Mouse (Mus musculus): ENCODE measurements around the gene Rae1.

Rae1 gene

DNA sequence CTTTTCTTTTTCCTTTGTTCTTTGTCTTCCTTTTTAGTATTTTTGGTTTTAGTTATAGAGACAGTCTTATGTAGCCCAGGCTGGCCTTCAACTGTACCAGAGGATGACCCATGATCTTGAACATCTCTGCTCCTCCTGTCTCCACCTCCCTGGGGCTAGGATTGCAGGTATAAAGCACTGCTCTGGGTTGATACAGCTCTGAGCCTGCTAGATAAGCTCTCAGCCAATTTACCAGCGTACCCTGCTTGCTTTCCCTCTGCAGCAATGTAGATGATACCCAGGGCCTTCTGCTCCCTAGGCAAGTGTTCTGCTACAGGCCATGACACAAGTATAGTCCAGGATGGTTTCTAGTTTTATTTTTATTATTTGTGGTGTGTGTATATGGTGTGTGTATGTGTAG lies 42.0 kb downstream of the Rae1 start:
- Histone ChIP-seq H3K36me3 (ENCODE audit: insufficient read depth, low read length) (no peaks in the 10 kb centered on the region), H3K27me3 (ENCODE audit: insufficient read depth, low read length) (no peaks in the 10 kb centered on the region), H3K9me3 (ENCODE audit: low read length) (no peaks in the 10 kb centered on the region), H3K4me1 (replicated peaks; ENCODE audit: low read depth, low read length) (peaks cover 18% of the 10 kb centered on the region), H3K4me3 (replicated peaks; ENCODE audit: low read length) (no peak overlapping the region)
- TF ChIP-seq POU5F1 (IDR thresholded peaks at IDR 0.05; ENCODE audit: borderline replicate concordance, low read length) (no peak), CTCF (conservative IDR thresholded peaks at IDR 0.05; ENCODE audit: low read length) (no peak), NANOG (IDR thresholded peaks at IDR 0.05; ENCODE audit: borderline replicate concordance, low read length) (no peak)

DNA sequence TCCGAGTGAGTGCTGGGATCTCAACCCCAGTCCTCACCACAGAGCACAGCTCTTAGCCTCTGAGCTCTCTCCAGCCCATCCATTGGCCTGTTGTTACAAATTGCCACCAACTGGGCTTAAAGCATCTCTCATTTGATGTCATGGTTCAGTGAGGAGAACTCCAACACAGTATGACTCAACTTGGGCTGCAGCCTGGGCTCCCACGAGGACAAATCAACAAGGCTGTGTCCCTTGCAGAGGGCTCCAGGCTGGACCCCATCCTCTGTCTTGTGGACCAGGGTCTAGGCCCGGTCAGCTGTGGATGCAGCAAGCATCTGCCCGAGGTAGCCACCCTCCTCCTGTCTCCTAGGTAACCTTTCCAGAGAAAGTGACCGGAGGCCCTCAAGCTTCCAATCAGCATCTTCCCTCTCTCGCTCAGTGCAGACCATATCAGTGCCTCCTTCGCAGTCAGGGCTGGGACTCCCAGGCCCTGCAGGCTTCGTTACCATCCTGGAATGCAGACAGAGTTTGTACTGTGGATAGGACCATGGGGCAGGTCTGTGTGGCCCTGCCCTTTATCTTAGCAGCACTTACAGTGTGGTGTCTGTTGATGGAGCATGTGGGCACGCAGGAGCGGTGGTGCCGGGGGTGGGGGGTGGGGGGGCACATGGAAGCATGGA lies 42.7 kb downstream of the Rae1 start:
- no peak overlapping the region for H3K4me3 ChIP-seq (replicated peaks; ENCODE audit: low read length)
- no peaks in the 10 kb centered on the region for H3K9me3 ChIP-seq (ENCODE audit: low read length)
- H3K36me3 ChIP-seq (ENCODE audit: insufficient read depth, low read length), result no peaks in the 10 kb centered on the region
- H3K27me3 ChIP-seq (ENCODE audit: insufficient read depth, low read length), result no peaks in the 10 kb centered on the region
- TF ChIP-seq CTCF (conservative IDR thresholded peaks at IDR 0.05; ENCODE audit: low read length) (no peak), NANOG (IDR thresholded peaks at IDR 0.05; ENCODE audit: borderline replicate concordance, low read length) (no peak), POU5F1 (IDR thresholded peaks at IDR 0.05; ENCODE audit: borderline replicate concordance, low read length) (no peak)
- peaks cover 23% of the 10 kb centered on the region for H3K4me1 ChIP-seq (replicated peaks; ENCODE audit: low read depth, low read length)

DNA sequence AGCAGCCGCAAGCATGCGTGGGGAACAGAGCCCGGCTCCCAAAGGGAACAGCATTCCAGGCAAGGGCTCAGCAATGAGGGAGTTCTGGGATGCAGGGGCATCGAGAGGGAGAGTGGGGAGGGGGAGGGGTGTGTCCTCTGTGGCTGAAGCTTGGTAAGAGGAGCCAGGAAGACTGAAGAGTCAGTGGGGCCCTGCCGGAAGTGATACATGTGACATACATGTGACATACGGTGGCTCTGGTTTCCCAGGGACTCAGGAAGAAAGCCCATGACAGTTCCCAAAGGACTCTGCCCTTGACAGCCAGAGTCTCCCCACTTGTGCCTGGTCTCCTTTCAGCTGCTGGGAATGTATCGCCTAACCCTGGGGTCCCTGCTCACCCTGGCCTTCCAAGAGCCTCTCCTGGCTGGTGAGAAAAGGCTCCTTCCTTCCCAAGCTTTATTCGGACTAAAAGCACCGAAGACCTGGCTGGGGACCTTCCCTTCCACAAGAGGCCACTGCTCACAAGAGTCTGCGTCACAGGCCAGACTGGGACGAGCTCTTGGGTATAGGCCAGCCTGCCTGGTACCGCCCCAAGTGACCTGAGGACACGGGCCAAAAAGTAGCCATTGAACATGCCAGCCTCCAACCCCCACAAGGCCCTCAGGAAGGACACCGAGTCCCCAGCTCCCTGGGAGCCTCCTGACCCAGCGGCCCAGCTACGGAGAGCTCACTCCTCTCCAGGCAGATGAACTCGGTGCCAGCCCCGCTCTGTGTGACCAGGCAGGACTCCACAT lies 44.5 kb downstream of the Rae1 start:
- Histone ChIP-seq H3K27me3 (ENCODE audit: insufficient read depth, low read length) (no peaks in the 10 kb centered on the region), H3K9me3 (ENCODE audit: low read length) (no peaks in the 10 kb centered on the region)
- TF ChIP-seq NANOG (IDR thresholded peaks at IDR 0.05; ENCODE audit: borderline replicate concordance, low read length), result no peak
- no peak for TF ChIP-seq CTCF (conservative IDR thresholded peaks at IDR 0.05; ENCODE audit: low read length)
- no peak for TF ChIP-seq POU5F1 (IDR thresholded peaks at IDR 0.05; ENCODE audit: borderline replicate concordance, low read length)

DNA sequence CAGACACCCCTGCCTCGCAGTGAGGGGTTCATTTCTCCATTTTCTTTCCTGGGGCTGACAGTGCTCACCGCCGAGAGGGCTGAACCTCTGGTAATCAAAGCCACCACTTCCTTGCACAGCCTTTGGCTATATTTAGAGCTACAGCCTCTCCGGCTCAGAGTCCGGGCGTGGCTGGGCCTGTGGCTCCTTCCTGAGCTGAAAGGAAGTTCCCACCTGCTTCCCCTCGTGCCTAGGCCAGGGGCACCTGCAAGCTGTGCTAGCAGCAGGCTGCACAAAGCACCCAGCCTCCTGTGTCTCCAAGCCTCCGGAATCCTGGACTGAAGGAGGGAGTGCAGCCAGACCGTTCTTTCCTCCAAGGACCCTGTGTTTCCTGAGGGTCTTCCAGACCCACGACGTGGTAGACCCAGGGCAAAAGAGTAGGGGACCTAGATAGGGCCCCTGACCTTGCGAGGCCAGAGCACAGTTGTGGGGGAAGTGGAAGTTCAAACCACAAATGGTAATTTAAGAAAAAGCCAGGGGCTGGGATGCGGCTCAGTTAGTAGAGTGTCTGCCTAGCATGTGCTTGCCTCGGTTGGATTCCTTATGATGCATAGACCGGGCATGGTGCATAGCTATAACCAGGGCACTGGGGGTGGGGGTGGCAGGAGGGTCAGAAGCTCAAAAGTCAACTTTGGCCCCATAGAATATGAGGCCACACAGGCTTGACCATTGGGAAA lies 46.8 kb downstream of the Rae1 start:
- H3K27me3 ChIP-seq (ENCODE audit: insufficient read depth, low read length), result no peaks in the 10 kb centered on the region
- no peaks in the 10 kb centered on the region for H3K9me3 ChIP-seq (ENCODE audit: low read length)
- H3K4me1 ChIP-seq (replicated peaks; ENCODE audit: low read depth, low read length), result peaks cover 58% of the 10 kb centered on the region
- no peak for TF ChIP-seq CTCF (conservative IDR thresholded peaks at IDR 0.05; ENCODE audit: low read length)
- TF ChIP-seq POU5F1 (IDR thresholded peaks at IDR 0.05; ENCODE audit: borderline replicate concordance, low read length), result no peak
- no peak for TF ChIP-seq NANOG (IDR thresholded peaks at IDR 0.05; ENCODE audit: borderline replicate concordance, low read length)
- no peaks in the 10 kb centered on the region for H3K36me3 ChIP-seq (ENCODE audit: insufficient read depth, low read length)
- H3K4me3 ChIP-seq (replicated peaks; ENCODE audit: low read length), result peak overlapping the region; percentile 45

More for the DNA sequence above, 44.5 kb downstream of the Rae1 start:
- Histone ChIP-seq H3K4me1 (replicated peaks; ENCODE audit: low read depth, low read length) (peaks cover 39% of the 10 kb centered on the region), H3K4me3 (replicated peaks; ENCODE audit: low read length) (no peak overlapping the region), H3K36me3 (ENCODE audit: insufficient read depth, low read length) (no peaks in the 10 kb centered on the region)

DNA sequence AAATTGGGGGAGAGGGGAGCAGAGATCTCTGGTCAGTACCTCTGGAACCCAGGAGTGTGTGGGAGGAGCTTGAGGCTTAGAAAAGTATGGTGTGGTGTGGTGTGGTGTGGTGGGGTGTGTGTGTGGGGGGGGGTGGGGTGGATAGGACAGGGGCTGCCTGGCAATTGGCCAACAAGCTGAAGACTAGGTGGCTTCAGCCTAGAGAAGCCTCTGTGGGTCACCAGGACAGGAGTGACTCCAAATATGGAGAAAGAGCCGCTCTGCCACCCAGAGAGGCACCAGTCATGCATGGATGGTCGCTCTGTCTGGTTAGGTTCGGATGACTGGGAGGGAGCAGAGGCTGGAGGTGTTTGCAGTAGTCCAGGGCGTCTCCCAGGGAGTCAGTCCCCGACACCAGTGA lies 47.6 kb downstream of the Rae1 start:
- H3K27me3 ChIP-seq (ENCODE audit: insufficient read depth, low read length), result no peaks in the 10 kb centered on the region
- H3K9me3 ChIP-seq (ENCODE audit: low read length), result no peaks in the 10 kb centered on the region
- TF ChIP-seq NANOG (IDR thresholded peaks at IDR 0.05; ENCODE audit: borderline replicate concordance, low read length) (no peak), POU5F1 (IDR thresholded peaks at IDR 0.05; ENCODE audit: borderline replicate concordance, low read length) (no peak), CTCF (conservative IDR thresholded peaks at IDR 0.05; ENCODE audit: low read length) (no peak)
- H3K4me3 ChIP-seq (replicated peaks; ENCODE audit: low read length), result no peak overlapping the region
- no peaks in the 10 kb centered on the region for H3K36me3 ChIP-seq (ENCODE audit: insufficient read depth, low read length)
- H3K4me1 ChIP-seq (replicated peaks; ENCODE audit: low read depth, low read length), result peaks cover 58% of the 10 kb centered on the region

DNA sequence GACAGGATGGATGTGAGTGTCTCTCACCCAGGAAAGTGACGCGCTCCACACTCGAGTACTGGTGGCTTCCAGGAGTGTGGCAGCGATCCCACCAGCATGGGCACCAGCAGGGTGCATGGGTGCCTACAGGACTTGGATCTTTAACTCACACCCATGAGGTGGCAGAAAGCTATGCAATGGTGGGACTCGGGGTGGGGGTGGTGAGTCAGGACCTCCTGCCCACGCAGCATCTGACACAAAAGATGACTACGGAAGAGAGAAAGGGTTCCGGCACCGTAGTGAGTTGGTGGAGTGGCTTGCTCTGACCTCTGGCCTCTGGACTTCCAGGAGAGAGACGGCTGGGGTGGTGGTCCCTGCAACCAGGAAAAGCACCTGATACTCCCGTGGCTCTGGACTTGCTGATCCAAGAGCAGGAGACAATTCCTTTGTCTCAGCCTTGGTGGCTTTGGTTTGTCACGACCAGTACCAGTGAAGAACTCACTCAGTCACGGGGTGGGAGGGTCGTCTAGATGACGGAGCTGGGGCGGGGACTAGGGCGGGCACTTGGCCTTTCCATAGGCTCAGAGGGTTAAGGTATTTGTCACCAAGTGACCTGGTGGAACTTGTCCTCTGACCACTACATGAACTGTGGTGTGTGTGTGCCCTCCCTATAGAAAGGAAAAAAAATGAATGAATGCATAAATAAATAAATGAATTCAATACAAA lies 48.3 kb downstream of the Rae1 start:
- no peaks in the 10 kb centered on the region for H3K36me3 ChIP-seq (ENCODE audit: insufficient read depth, low read length)
- peaks cover 58% of the 10 kb centered on the region for H3K4me1 ChIP-seq (replicated peaks; ENCODE audit: low read depth, low read length)
- TF ChIP-seq POU5F1 (IDR thresholded peaks at IDR 0.05; ENCODE audit: borderline replicate concordance, low read length), result no peak
- TF ChIP-seq CTCF (conservative IDR thresholded peaks at IDR 0.05; ENCODE audit: low read length), result no peak
- TF ChIP-seq NANOG (IDR thresholded peaks at IDR 0.05; ENCODE audit: borderline replicate concordance, low read length), result no peak
- no peaks in the 10 kb centered on the region for H3K9me3 ChIP-seq (ENCODE audit: low read length)
- H3K27me3 ChIP-seq (ENCODE audit: insufficient read depth, low read length), result no peaks in the 10 kb centered on the region
- H3K4me3 ChIP-seq (replicated peaks; ENCODE audit: low read length), result no peak overlapping the region

DNA sequence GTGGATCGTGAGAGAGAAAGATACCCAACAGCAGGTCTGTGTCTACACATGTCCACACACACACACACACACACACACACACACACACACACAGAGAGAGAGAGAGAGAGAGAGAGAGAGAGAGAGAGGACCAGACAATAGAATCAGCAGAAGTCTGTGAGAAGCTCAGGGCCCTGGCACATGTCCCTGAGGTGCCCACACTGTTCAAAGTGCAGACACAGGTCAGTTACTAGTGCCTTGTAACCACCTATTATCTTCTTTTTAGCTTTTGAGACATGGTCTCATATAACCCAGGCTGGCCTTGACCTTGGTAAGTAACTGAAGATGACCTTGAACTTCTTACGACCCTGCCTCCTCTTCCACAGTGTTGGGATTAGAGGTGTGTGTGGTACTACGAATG lies 49.3 kb downstream of the Rae1 start:
- no peaks in the 10 kb centered on the region for H3K9me3 ChIP-seq (ENCODE audit: low read length)
- peaks cover 56% of the 10 kb centered on the region for H3K4me1 ChIP-seq (replicated peaks; ENCODE audit: low read depth, low read length)
- no peaks in the 10 kb centered on the region for H3K36me3 ChIP-seq (ENCODE audit: insufficient read depth, low read length)
- TF ChIP-seq POU5F1 (IDR thresholded peaks at IDR 0.05; ENCODE audit: borderline replicate concordance, low read length) (no peak), CTCF (conservative IDR thresholded peaks at IDR 0.05; ENCODE audit: low read length) (no peak)
- no peaks in the 10 kb centered on the region for H3K27me3 ChIP-seq (ENCODE audit: insufficient read depth, low read length)
- no peak overlapping the region for H3K4me3 ChIP-seq (replicated peaks; ENCODE audit: low read length)

DNA sequence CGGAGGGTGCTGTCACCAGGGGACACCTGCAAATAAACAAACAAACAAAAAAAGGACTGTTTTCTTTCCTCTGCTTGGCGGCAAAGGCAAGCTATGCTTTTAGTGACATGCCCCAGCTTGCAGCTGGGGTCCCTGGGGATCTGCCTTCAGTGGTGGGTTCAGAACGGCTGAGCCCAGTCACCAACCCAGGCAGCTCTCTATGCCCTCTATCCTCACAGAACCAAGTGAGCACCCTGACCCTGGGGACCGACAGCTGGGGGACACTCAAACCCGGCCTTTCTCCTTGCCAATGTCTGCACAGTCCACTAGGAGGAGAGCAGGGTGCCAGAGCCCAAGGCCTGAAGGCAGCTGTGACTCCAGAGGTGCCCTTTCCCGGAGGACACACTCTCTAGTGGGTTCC lies 49.9 kb downstream of the Rae1 start:
- no peaks in the 10 kb centered on the region for H3K36me3 ChIP-seq (ENCODE audit: insufficient read depth, low read length)
- no peaks in the 10 kb centered on the region for H3K9me3 ChIP-seq (ENCODE audit: low read length)
- TF ChIP-seq NANOG (IDR thresholded peaks at IDR 0.05; ENCODE audit: borderline replicate concordance, low read length), result no peak
- H3K27me3 ChIP-seq (ENCODE audit: insufficient read depth, low read length), result no peaks in the 10 kb centered on the region
- no peak overlapping the region for H3K4me3 ChIP-seq (replicated peaks; ENCODE audit: low read length)
- peaks cover 50% of the 10 kb centered on the region for H3K4me1 ChIP-seq (replicated peaks; ENCODE audit: low read depth, low read length)
